In genomic region chr12:54654741-54655140, GRCm38 (mm10) we compare ENCODE assay signal across 9 mouse cellular contexts. TPM values are rescaled to one million over a fixed set of nuclear protein-coding genes. Genes with fewer than 3 reads are reported as not detected.
DNase-seq lines count a peak whose midpoint lies in the region; ATAC-seq lines count a peak whose summit lies in the region.
"Had no signal": no experiment of that assay in that cellular context is flagged by ENCODE, and none has a peak within 500 bp of the region (broad histone marks: within the 10 kb centered on the region; RNA-seq: fewer than 3 reads in every experiment).

No protein-coding gene starts in this region.

- H3K9ac ChIP-seq in embryonic facial prominence, embryonic 12.5 days: no peak overlapping the region; the same call in 1 of the 2 replicates
- peak overlapping the region; percentile 11; the same call in 1 of the 2 replicates for H3K9ac ChIP-seq in intestine, embryonic 15.5 days
- no peak overlapping the region for H3K9ac ChIP-seq in neural tube, embryonic 12.5 days

- WGBS in embryonic facial prominence, embryonic 12.5 days: 86% methylated on average over 1 of the region's 1 CpGs
- 86% methylated on average over 1 of the region's 1 CpGs for WGBS in intestine, embryonic 15.5 days
- WGBS in neural tube, embryonic 12.5 days: 85% methylated on average over 1 of the region's 1 CpGs

- no peak overlapping the region for H3K27ac ChIP-seq in embryonic facial prominence, embryonic 12.5 days
- H3K27ac ChIP-seq in intestine, embryonic 15.5 days: peak overlapping the region; percentile 27
- no peak overlapping the region for H3K27ac ChIP-seq in neural tube, embryonic 12.5 days

- H3K4me1 ChIP-seq in embryonic facial prominence, embryonic 12.5 days: peaks cover 16% of the 10 kb centered on the region
- peaks cover 23% of the 10 kb centered on the region for H3K4me1 ChIP-seq in intestine, embryonic 15.5 days (replicated peaks)
- H3K4me1 ChIP-seq in neural tube, embryonic 12.5 days: peaks cover 36% of the 10 kb centered on the region

- H3K36me3 ChIP-seq in embryonic facial prominence, embryonic 12.5 days: no peaks in the 10 kb centered on the region; the same call in 1 of the 2 replicates
- no peaks in the 10 kb centered on the region for H3K36me3 ChIP-seq in intestine, embryonic 15.5 days
- H3K36me3 ChIP-seq in neural tube, embryonic 12.5 days: peaks cover 4% of the 10 kb centered on the region; the same call in 1 of the 2 replicates

- peak overlapping the region; percentile 60 for H3K4me2 ChIP-seq in embryonic facial prominence, embryonic 12.5 days (replicated peaks)
- peak overlapping the region; percentile 85 for H3K4me2 ChIP-seq in intestine, embryonic 15.5 days (replicated peaks)
- H3K4me2 ChIP-seq in neural tube, embryonic 12.5 days (replicated peaks): peak overlapping the region; percentile 73

- H3K4me3 ChIP-seq in embryonic facial prominence, embryonic 12.5 days: peak overlapping the region; percentile 58
- H3K4me3 ChIP-seq in intestine, embryonic 15.5 days (replicated peaks): peak overlapping the region; percentile 0; the same call in 1 of the 2 replicates
- H3K4me3 ChIP-seq in neural tube, embryonic 12.5 days: no peak overlapping the region

- H3K27me3 ChIP-seq in embryonic facial prominence, embryonic 12.5 days: no peaks in the 10 kb centered on the region
- H3K27me3 ChIP-seq in intestine, embryonic 15.5 days (replicated peaks): no peaks in the 10 kb centered on the region
- no peaks in the 10 kb centered on the region for H3K27me3 ChIP-seq in neural tube, embryonic 12.5 days (replicated peaks)

- peak; percentile 8 for DNase-seq in kidney, adult 9 months
- no peak for DNase-seq in kidney, adult 18-20 months
- DNase-seq in urinary bladder, postnatal 4 days (ENCODE audit: low spot score in 2 of 2): no peak
- DNase-seq in spleen, adult 18-20 months: no peak
- no peak for DNase-seq in frontal cortex, postnatal 25 days (ENCODE audit: low spot score in 2 of 2)
- DNase-seq: kidney, adult 11 months had no signal

- no peak for ATAC-seq in embryonic facial prominence, embryonic 12.5 days (ENCODE audit: insufficient number of reproducible peaks, insufficient read depth, low FRiP score, low TSS enrichment)
- no peak for ATAC-seq in intestine, embryonic 15.5 days
- no peak for ATAC-seq in neural tube, embryonic 12.5 days (ENCODE audit: low FRiP score, low read depth)

- H3K9me3 ChIP-seq in embryonic facial prominence, embryonic 12.5 days: no peaks in the 10 kb centered on the region
- no peaks in the 10 kb centered on the region for H3K9me3 ChIP-seq in intestine, embryonic 15.5 days
- no peaks in the 10 kb centered on the region for H3K9me3 ChIP-seq in neural tube, embryonic 12.5 days

RNA-seq across cellular contexts. Expression of gene Sptssa, which starts 1.6 kb away (rescaled TPM):
- polyA plus RNA-seq in embryonic facial prominence, embryonic 12.5 days (2016; fragmentation: Nextera tagmentation; extraction: Ambion mirVana): 187 and 197 TPM in 2 replicates
- 218 and 233 TPM in 2 replicates for polyA plus RNA-seq in intestine, embryonic 15.5 days (2015; fragmentation: Nextera tagmentation; extraction: Ambion mirVana)
- 169 and 171 TPM in 2 replicates for polyA plus RNA-seq in neural tube, embryonic 12.5 days (2016; fragmentation: Nextera tagmentation; extraction: Ambion mirVana)

RNA-seq across cellular contexts. Expression of gene Eapp, which starts 41.0 kb away (rescaled TPM):
- 67.3 and 67.5 TPM in 2 replicates for polyA plus RNA-seq in embryonic facial prominence, embryonic 12.5 days (2016; fragmentation: Nextera tagmentation; extraction: Ambion mirVana)
- polyA plus RNA-seq in intestine, embryonic 15.5 days (2015; fragmentation: Nextera tagmentation; extraction: Ambion mirVana): 54.6 and 58.1 TPM in 2 replicates
- polyA plus RNA-seq in neural tube, embryonic 12.5 days (2016; fragmentation: Nextera tagmentation; extraction: Ambion mirVana): 71.3 and 81.3 TPM in 2 replicates
